Mouse (Mus musculus): Measurements from ENCODE around the gene Ppil6.

The Ppil6 gene

GRCm38 (mm10) chr10:41536714-41537113, 46.5 kb downstream of the Ppil6 start:
- no peak for DNase-seq

GRCm38 (mm10) chr10:41537226-41537982, 47.2 kb downstream of the Ppil6 start:
- DNase-seq: no peak

GRCm38 (mm10) chr10:41537983-41538330, 47.7 kb downstream of the Ppil6 start:
- DNase-seq: no peak

- no peak for DNase-seq
These were observed 48.7 kb downstream of the Ppil6 start for GRCm38 (mm10) chr10:41538986-41539385.

- DNase-seq: no peak
These were observed 51.8 kb downstream of the Ppil6 start for GRCm38 (mm10) chr10:41542057-41542456.

GRCm38 (mm10) chr10:41543439-41543838, 53.2 kb downstream of the Ppil6 start:
- no peak for DNase-seq

GRCm38 (mm10) chr10:41543844-41544243, 53.6 kb downstream of the Ppil6 start:
- DNase-seq: no peak

GRCm38 (mm10) chr10:41544481-41545190, 54.4 kb downstream of the Ppil6 start:
- no peak for DNase-seq

- no peak for DNase-seq
These were observed 55.1 kb downstream of the Ppil6 start for GRCm38 (mm10) chr10:41545224-41545755.

- DNase-seq: no peak
These were observed 56.3 kb downstream of the Ppil6 start for GRCm38 (mm10) chr10:41546396-41547165.

GRCm38 (mm10) chr10:41550711-41551110, 60.5 kb downstream of the Ppil6 start:
- DNase-seq: no peak

- DNase-seq: no peak
These were observed 62.1 kb downstream of the Ppil6 start for GRCm38 (mm10) chr10:41552319-41552718.

GRCm38 (mm10) chr10:41552847-41553589, 62.8 kb downstream of the Ppil6 start:
- DNase-seq: peak; percentile 33 to 69

GRCm38 (mm10) chr10:41553711-41554110, 63.5 kb downstream of the Ppil6 start:
- no peak for DNase-seq

- DNase-seq: no peak
These were observed 64.8 kb downstream of the Ppil6 start for GRCm38 (mm10) chr10:41555081-41555480.

GRCm38 (mm10) chr10:41558401-41558800, 68.2 kb downstream of the Ppil6 start:
- DNase-seq: no peak

GRCm38 (mm10) chr10:41561701-41562395, 71.6 kb downstream of the Ppil6 start:
- no peak for DNase-seq
